Mouse (Mus musculus): Measurements from ENCODE around the gene H2-Q7. TPM values are rescaled to one million over a fixed set of nuclear protein-coding genes. Genes with fewer than 3 reads are reported as not detected.
"Not testable (repeated sequence)": the region's sequence is repeated elsewhere in the genome, so short reads cannot be mapped to it uniquely, and the experiment has no call there.

H2-Q7 gene
- total RNA-seq (2022), result 1 to 10 TPM in 3 of 4 experiments, under 1 TPM in 1; 0.94 to 1.6 (median 1.2) TPM

- DNase-seq (ENCODE audit: low spot score in 2 of 2), result peak; percentile 51 to 54
Observed at GRCm38 (mm10) chr17:35438885-35439284, at the start of gene H2-Q7. Gene H2-Q7, plus strand, starts transcription at chr17:35439155.

- DNase-seq (ENCODE audit: low spot score in 2 of 2), result not testable (repeated sequence)
Observed at GRCm38 (mm10) chr17:35389796-35390195, 49.2 kb upstream of the H2-Q7 start.

- not testable (repeated sequence) for DNase-seq (ENCODE audit: low spot score in 2 of 2)
Observed at GRCm38 (mm10) chr17:35392671-35393070, 46.3 kb upstream of the H2-Q7 start.

- not testable (repeated sequence) for DNase-seq (ENCODE audit: low spot score in 2 of 2)
Observed at GRCm38 (mm10) chr17:35393864-35394800, 44.8 kb upstream of the H2-Q7 start.

- not testable (repeated sequence) for DNase-seq (ENCODE audit: low spot score in 2 of 2)
Observed at GRCm38 (mm10) chr17:35396956-35397355, 42.0 kb upstream of the H2-Q7 start.

- not testable (repeated sequence) for DNase-seq (ENCODE audit: low spot score in 2 of 2)
Observed at GRCm38 (mm10) chr17:35413057-35413456, 25.9 kb upstream of the H2-Q7 start.

GRCm38 (mm10) chr17:35415273-35416129, 23.5 kb upstream of the H2-Q7 start:
- DNase-seq (ENCODE audit: low spot score in 2 of 2), result not testable (repeated sequence)

- DNase-seq (ENCODE audit: low spot score in 2 of 2), result no peak
Observed at GRCm38 (mm10) chr17:35418772-35419171, 20.2 kb upstream of the H2-Q7 start.

GRCm38 (mm10) chr17:35419564-35419963, 19.4 kb upstream of the H2-Q7 start:
- not testable (repeated sequence) for DNase-seq (ENCODE audit: low spot score in 2 of 2)

- DNase-seq (ENCODE audit: low spot score in 2 of 2), result not testable (repeated sequence)
Observed at GRCm38 (mm10) chr17:35420206-35420810, 18.6 kb upstream of the H2-Q7 start.

- DNase-seq (ENCODE audit: low spot score in 2 of 2), result not testable (repeated sequence)
Observed at GRCm38 (mm10) chr17:35421331-35421730, 17.6 kb upstream of the H2-Q7 start.

- DNase-seq (ENCODE audit: low spot score in 2 of 2), result not testable (repeated sequence)
Observed at GRCm38 (mm10) chr17:35422360-35422759, 16.6 kb upstream of the H2-Q7 start.

- peak; percentile 1 to 2 for DNase-seq (ENCODE audit: low spot score in 2 of 2)
Observed at GRCm38 (mm10) chr17:35423131-35423810, 15.7 kb upstream of the H2-Q7 start.

GRCm38 (mm10) chr17:35424106-35424505, 14.8 kb upstream of the H2-Q7 start:
- peak in 1 of 2 experiments; percentile 1 for DNase-seq (ENCODE audit: low spot score in 2 of 2)

- DNase-seq (ENCODE audit: low spot score in 2 of 2), result peak in 1 of 2 experiments; percentile 21
Observed at GRCm38 (mm10) chr17:35424624-35425416, 14.1 kb upstream of the H2-Q7 start, which contains the start of gene H2-Q6. Gene H2-Q6, plus strand, starts transcription at chr17:35424850.

- DNase-seq (ENCODE audit: low spot score in 2 of 2), result peak in 1 of 2 experiments; percentile 2
Observed at GRCm38 (mm10) chr17:35425474-35425873, 13.5 kb upstream of the H2-Q7 start.

GRCm38 (mm10) chr17:35428883-35429282, 10.1 kb upstream of the H2-Q7 start:
- DNase-seq (ENCODE audit: low spot score in 2 of 2), result not testable (repeated sequence)

- not testable (repeated sequence) for DNase-seq (ENCODE audit: low spot score in 2 of 2)
Observed at GRCm38 (mm10) chr17:35430671-35431070, 8.3 kb upstream of the H2-Q7 start.

GRCm38 (mm10) chr17:35432167-35432566, 6.8 kb upstream of the H2-Q7 start:
- DNase-seq (ENCODE audit: low spot score in 2 of 2), result not testable (repeated sequence)

- DNase-seq (ENCODE audit: low spot score in 2 of 2), result not testable (repeated sequence)
Observed at GRCm38 (mm10) chr17:35434836-35435235, 4.1 kb upstream of the H2-Q7 start.
